Mouse (Mus musculus): ENCODE results near the gene Tbpl1. TPM values are rescaled to one million over a fixed set of nuclear protein-coding genes. Genes with fewer than 3 reads are reported as not detected.
A peak's percentile ranks its signal among the peaks of the same experiment; 100 is the strongest.

The Tbpl1 gene
- polyA plus RNA-seq, 1 experiment from 2014 or later, result 50.5 TPM

- 61% methylated on average over 19 of the region's 19 CpGs for WGBS
- H3K9me3 ChIP-seq (ENCODE audit: control insufficient read depth, low read length), result no peaks in the 10 kb centered on the region
- peaks cover 17% of the 10 kb centered on the region for H3K4me1 ChIP-seq (replicated peaks; ENCODE audit: control insufficient read depth, insufficient read depth, low read length)
- no peak overlapping the region for H3K4me3 ChIP-seq (ENCODE audit: low read length)
- H3K9ac ChIP-seq (ENCODE audit: low read length), result no peak overlapping the region
- H3K27me3 ChIP-seq (ENCODE audit: control insufficient read depth, insufficient read depth, low read depth, low read length), result no peaks in the 10 kb centered on the region
- no peak for ATAC-seq (ENCODE audit: low read depth)
- no peak overlapping the region for H3K27ac ChIP-seq (ENCODE audit: low read length)
- no peak overlapping the region for H3K4me2 ChIP-seq (ENCODE audit: low read depth, low read length)
- H3K36me3 ChIP-seq (ENCODE audit: control insufficient read depth, insufficient read depth, low read length), result peaks cover 8% of the 10 kb centered on the region
Observed at GRCm38 (mm10) chr10:22699487-22700335, 32.0 kb downstream of the Tbpl1 start.

- ATAC-seq (ENCODE audit: low read depth), result peak; percentile 78
- H3K4me2 ChIP-seq (ENCODE audit: low read depth, low read length), result peak overlapping the region; percentile 18
Observed at GRCm38 (mm10) chr10:22698158-22698953, 33.4 kb downstream of the Tbpl1 start.

GRCm38 (mm10) chr10:22696864-22697263 lies 34.9 kb downstream of the Tbpl1 start:
- Histone ChIP-seq H3K4me3 (ENCODE audit: low read length) (no peak overlapping the region), H3K36me3 (ENCODE audit: control insufficient read depth, insufficient read depth, low read length) (no peaks in the 10 kb centered on the region), H3K27ac (ENCODE audit: low read length) (no peak overlapping the region), H3K4me1 (replicated peaks; ENCODE audit: control insufficient read depth, insufficient read depth, low read length) (peaks cover 12% of the 10 kb centered on the region; the same call in 1 of the 2 replicates), H3K9me3 (ENCODE audit: control insufficient read depth, low read length) (no peaks in the 10 kb centered on the region), H3K27me3 (ENCODE audit: control insufficient read depth, insufficient read depth, low read depth, low read length) (no peaks in the 10 kb centered on the region), H3K9ac (ENCODE audit: low read length) (no peak overlapping the region), H3K4me2 (ENCODE audit: low read depth, low read length) (no peak overlapping the region)
- WGBS, result 59% methylated on average over 7 of the region's 7 CpGs
- ATAC-seq (ENCODE audit: low read depth), result no peak

More at GRCm38 (mm10) chr10:22698158-22698953, 33.4 kb downstream of the Tbpl1 start:
- peaks cover 17% of the 10 kb centered on the region for H3K4me1 ChIP-seq (replicated peaks; ENCODE audit: control insufficient read depth, insufficient read depth, low read length)
- no peak overlapping the region for H3K4me3 ChIP-seq (ENCODE audit: low read length)
- H3K27ac ChIP-seq (ENCODE audit: low read length), result peak overlapping the region; percentile 22; the same call in 1 of the 2 replicates
- H3K27me3 ChIP-seq (ENCODE audit: control insufficient read depth, insufficient read depth, low read depth, low read length), result no peaks in the 10 kb centered on the region
- H3K9me3 ChIP-seq (ENCODE audit: control insufficient read depth, low read length), result no peaks in the 10 kb centered on the region
- WGBS, result 58% methylated on average over 9 of the region's 9 CpGs
- peaks cover 6% of the 10 kb centered on the region for H3K36me3 ChIP-seq (ENCODE audit: control insufficient read depth, insufficient read depth, low read length)
- H3K9ac ChIP-seq (ENCODE audit: low read length), result no peak overlapping the region

GRCm38 (mm10) chr10:22696236-22696635 lies 35.5 kb downstream of the Tbpl1 start:
- no peak for ATAC-seq (ENCODE audit: low read depth)
- WGBS, result 65% methylated on average over 9 of the region's 9 CpGs
- Histone ChIP-seq H3K4me2 (ENCODE audit: low read depth, low read length) (no peak overlapping the region), H3K9me3 (ENCODE audit: control insufficient read depth, low read length) (no peaks in the 10 kb centered on the region), H3K4me3 (ENCODE audit: low read length) (no peak overlapping the region), H3K27me3 (ENCODE audit: control insufficient read depth, insufficient read depth, low read depth, low read length) (no peaks in the 10 kb centered on the region), H3K4me1 (replicated peaks; ENCODE audit: control insufficient read depth, insufficient read depth, low read length) (peaks cover 12% of the 10 kb centered on the region; the same call in 1 of the 2 replicates), H3K9ac (ENCODE audit: low read length) (no peak overlapping the region), H3K36me3 (ENCODE audit: control insufficient read depth, insufficient read depth, low read length) (no peaks in the 10 kb centered on the region), H3K27ac (ENCODE audit: low read length) (no peak overlapping the region)

- Histone ChIP-seq H3K4me1 (replicated peaks; ENCODE audit: control insufficient read depth, insufficient read depth, low read length) (no peaks in the 10 kb centered on the region), H3K27me3 (ENCODE audit: control insufficient read depth, insufficient read depth, low read depth, low read length) (no peaks in the 10 kb centered on the region), H3K9ac (ENCODE audit: low read length) (no peak overlapping the region), H3K4me3 (ENCODE audit: low read length) (no peak overlapping the region), H3K36me3 (ENCODE audit: control insufficient read depth, insufficient read depth, low read length) (no peaks in the 10 kb centered on the region), H3K27ac (ENCODE audit: low read length) (no peak overlapping the region), H3K9me3 (ENCODE audit: control insufficient read depth, low read length) (no peaks in the 10 kb centered on the region), H3K4me2 (ENCODE audit: low read depth, low read length) (no peak overlapping the region)
- 78% methylated on average over 13 of the region's 13 CpGs for WGBS
- no peak for ATAC-seq (ENCODE audit: low read depth)
Observed at GRCm38 (mm10) chr10:22675848-22676630, 55.7 kb downstream of the Tbpl1 start.

- no peak overlapping the region for H3K4me2 ChIP-seq (ENCODE audit: low read depth, low read length)
- no peaks in the 10 kb centered on the region for H3K9me3 ChIP-seq (ENCODE audit: control insufficient read depth, low read length)
- 86% methylated on average over 8 of the region's 8 CpGs for WGBS
- H3K9ac ChIP-seq (ENCODE audit: low read length), result no peak overlapping the region
- H3K4me3 ChIP-seq (ENCODE audit: low read length), result no peak overlapping the region
- no peak overlapping the region for H3K27ac ChIP-seq (ENCODE audit: low read length)
- no peaks in the 10 kb centered on the region for H3K4me1 ChIP-seq (replicated peaks; ENCODE audit: control insufficient read depth, insufficient read depth, low read length)
- no peak for ATAC-seq (ENCODE audit: low read depth)
- H3K36me3 ChIP-seq (ENCODE audit: control insufficient read depth, insufficient read depth, low read length), result no peaks in the 10 kb centered on the region
- no peaks in the 10 kb centered on the region for H3K27me3 ChIP-seq (ENCODE audit: control insufficient read depth, insufficient read depth, low read depth, low read length)
Observed at GRCm38 (mm10) chr10:22674176-22674575, 57.6 kb downstream of the Tbpl1 start.

- Histone ChIP-seq H3K4me1 (replicated peaks; ENCODE audit: control insufficient read depth, insufficient read depth, low read length) (no peaks in the 10 kb centered on the region), H3K27me3 (ENCODE audit: control insufficient read depth, insufficient read depth, low read depth, low read length) (no peaks in the 10 kb centered on the region), H3K4me2 (ENCODE audit: low read depth, low read length) (no peak overlapping the region), H3K27ac (ENCODE audit: low read length) (no peak overlapping the region), H3K4me3 (ENCODE audit: low read length) (no peak overlapping the region), H3K9ac (ENCODE audit: low read length) (no peak overlapping the region), H3K9me3 (ENCODE audit: control insufficient read depth, low read length) (no peaks in the 10 kb centered on the region), H3K36me3 (ENCODE audit: control insufficient read depth, insufficient read depth, low read length) (no peaks in the 10 kb centered on the region)
- 79% methylated on average over 13 of the region's 13 CpGs for WGBS
- no peak for ATAC-seq (ENCODE audit: low read depth)
Observed at GRCm38 (mm10) chr10:22668509-22668908, 63.2 kb downstream of the Tbpl1 start.

GRCm38 (mm10) chr10:22660286-22661000 lies 71.3 kb downstream of the Tbpl1 start:
- Histone ChIP-seq H3K27me3 (ENCODE audit: control insufficient read depth, insufficient read depth, low read depth, low read length) (no peaks in the 10 kb centered on the region), H3K4me1 (replicated peaks; ENCODE audit: control insufficient read depth, insufficient read depth, low read length) (peaks cover 5% of the 10 kb centered on the region; the same call in 1 of the 2 replicates), H3K9me3 (ENCODE audit: control insufficient read depth, low read length) (no peaks in the 10 kb centered on the region), H3K4me2 (ENCODE audit: low read depth, low read length) (no peak overlapping the region), H3K36me3 (ENCODE audit: control insufficient read depth, insufficient read depth, low read length) (no peaks in the 10 kb centered on the region), H3K9ac (ENCODE audit: low read length) (no peak overlapping the region), H3K27ac (ENCODE audit: low read length) (no peak overlapping the region), H3K4me3 (ENCODE audit: low read length) (no peak overlapping the region)
- WGBS, result 82% methylated on average over 5 of the region's 5 CpGs
- no peak for ATAC-seq (ENCODE audit: low read depth)
